Mouse (Mus musculus) ES-E14 (cell line): ENCODE data around the gene Xpa.

Source experiments
- HCFC1 ChIP-seq: IDR thresholded peaks from 2 replicates; pipeline ENCODE4 v1.6.1; 2012; ENCODE audit warnings: low read length, inconsistent platforms, borderline replicate concordance; ENCODE audit not compliant: insufficient read depth
- ZC3H11A ChIP-seq: IDR thresholded peaks from 2 replicates; pipeline ENCODE4 v1.6.1; 2012; ENCODE audit warnings: low read depth, mild to moderate bottlenecking, inconsistent platforms, low read length, borderline replicate concordance
- ZNF384 ChIP-seq: IDR thresholded peaks from 2 replicates; pipeline ENCODE4 v1.6.1; 2012; ENCODE audit warnings: low read depth, low read length, inconsistent platforms

DNA sequence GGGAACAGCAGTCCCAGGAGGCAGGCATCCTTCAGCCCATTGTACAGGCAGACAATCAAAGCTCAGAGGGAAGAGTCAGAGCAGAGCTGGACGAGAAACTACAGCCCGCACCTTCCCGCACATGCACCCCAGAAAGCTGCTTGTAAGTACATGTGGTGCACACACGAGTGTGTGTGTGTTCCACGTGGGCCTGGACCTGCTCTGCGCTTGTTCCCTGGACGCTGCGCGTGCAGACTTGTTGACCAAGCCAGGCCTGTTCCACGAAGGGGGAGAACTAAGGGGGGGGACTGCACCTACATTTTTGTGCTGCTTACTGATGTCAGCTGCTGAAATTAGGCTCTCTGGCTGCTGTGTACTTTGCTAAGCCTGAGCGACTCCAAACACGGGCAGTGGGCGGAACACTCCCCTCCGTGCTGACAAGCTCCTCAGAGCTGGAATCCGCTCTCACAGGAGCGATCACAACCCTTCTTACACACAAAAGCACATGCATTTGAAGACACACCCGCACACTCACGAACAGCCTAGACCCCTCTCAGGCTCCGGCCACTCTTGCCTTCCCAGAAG lies 30.9 kb upstream of the Xpa start:
- TF ChIP-seq ZNF384 = no peak
- TF ChIP-seq HCFC1 = no peak
- TF ChIP-seq ZC3H11A = no peak
